Mouse (Mus musculus) liver (tissue): ENCODE results near the gene Lrig1.

Experiments
- DNase-seq: peaks from one replicate; pipeline ENCODE4 v3.0.0-alpha.2; 2020; ENCODE audit warnings: mixed read lengths

Lrig1 gene

GRCm38 (mm10) chr6:94700067-94700491, at the start of gene Lrig1:
Gene Lrig1 (minus strand): TSS chr6:94700158.
- peak; percentile 96 for DNase-seq

GRCm38 (mm10) chr6:94749626-94750025, 49.7 kb upstream of the Lrig1 start:
- no peak for DNase-seq

- DNase-seq: no peak
These were observed 48.4 kb upstream of the Lrig1 start for GRCm38 (mm10) chr6:94748361-94748760.

GRCm38 (mm10) chr6:94740117-94740729, 40.3 kb upstream of the Lrig1 start:
- no peak for DNase-seq

GRCm38 (mm10) chr6:94738647-94739046, 38.7 kb upstream of the Lrig1 start:
- no peak for DNase-seq

GRCm38 (mm10) chr6:94733878-94734277, 33.9 kb upstream of the Lrig1 start:
- no peak for DNase-seq

- DNase-seq: peak; percentile 43
These were observed 29.9 kb upstream of the Lrig1 start for GRCm38 (mm10) chr6:94729847-94730246.

- no peak for DNase-seq
These were observed 29.2 kb upstream of the Lrig1 start for GRCm38 (mm10) chr6:94729132-94729531.

GRCm38 (mm10) chr6:94724612-94725011, 24.7 kb upstream of the Lrig1 start:
- no peak for DNase-seq

GRCm38 (mm10) chr6:94718607-94719346, 18.8 kb upstream of the Lrig1 start:
- no peak for DNase-seq

- DNase-seq: no peak
These were observed 17.9 kb upstream of the Lrig1 start for GRCm38 (mm10) chr6:94717705-94718489.

- no peak for DNase-seq
These were observed 15.6 kb upstream of the Lrig1 start for GRCm38 (mm10) chr6:94715645-94715940.

GRCm38 (mm10) chr6:94714815-94715644, 15.1 kb upstream of the Lrig1 start:
- no peak for DNase-seq

GRCm38 (mm10) chr6:94709832-94710231, 9.9 kb upstream of the Lrig1 start:
- DNase-seq: no peak

GRCm38 (mm10) chr6:94709150-94709549, 9.2 kb upstream of the Lrig1 start:
- no peak for DNase-seq

- no peak for DNase-seq
These were observed 7.3 kb upstream of the Lrig1 start for GRCm38 (mm10) chr6:94707254-94707653.

- DNase-seq: no peak
These were observed 6.0 kb upstream of the Lrig1 start for GRCm38 (mm10) chr6:94705931-94706330.

GRCm38 (mm10) chr6:94702993-94703392, 3.0 kb upstream of the Lrig1 start:
- no peak for DNase-seq

GRCm38 (mm10) chr6:94701071-94701470, 1.1 kb upstream of the Lrig1 start:
- DNase-seq: peak; percentile 23

- peak; percentile 67 for DNase-seq
These were observed 654 bp upstream of the Lrig1 start for GRCm38 (mm10) chr6:94700612-94701011.

GRCm38 (mm10) chr6:94699173-94699987, 578 bp downstream of the Lrig1 start:
- peak; percentile 32 for DNase-seq
